In the genomic region with DNA sequence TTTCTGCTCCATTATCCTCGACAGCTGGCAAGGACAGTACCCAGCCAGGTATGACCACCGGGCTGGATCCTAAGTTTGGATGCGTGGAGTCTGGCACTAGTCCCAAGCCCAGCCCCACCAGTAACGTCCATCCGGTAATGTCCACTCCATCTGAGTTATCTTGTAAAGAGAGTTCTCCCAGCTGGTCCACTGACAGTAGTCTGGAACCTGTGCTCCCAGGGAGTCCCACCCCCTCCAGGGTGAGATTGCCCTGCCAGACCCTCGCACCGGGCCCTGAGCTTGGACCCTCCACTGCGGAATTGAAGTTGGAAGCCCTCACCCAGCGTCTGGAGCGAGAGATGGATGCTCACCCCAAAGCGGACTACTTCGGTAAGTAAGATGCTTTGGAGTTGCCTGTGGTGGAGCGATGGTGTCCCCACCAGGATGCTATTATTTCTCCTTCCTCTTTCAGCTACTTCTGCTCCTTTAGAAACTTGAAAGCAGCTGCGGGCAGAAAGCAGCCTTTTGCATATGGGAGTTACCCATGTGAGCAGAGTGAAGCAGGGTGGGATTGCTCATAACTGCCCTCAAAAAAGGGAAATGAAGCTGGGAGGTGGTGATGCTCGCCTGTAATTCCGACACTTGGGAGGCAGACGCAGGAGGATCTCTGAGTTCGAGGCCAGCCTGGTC, we compare ENCODE assay signal across 1 mouse cellular context.
TF ChIP-seq lines count a peak whose summit lies in the region.

No protein-coding gene starts in this region.

TF ChIP-seq in CH12.LX, 34 proteins besides CTCF, POLR2A, EP300 and RAD21 (continued from another document):
- TF ChIP-seq BHLHE40 (IDR thresholded peaks at IDR 0.05; ENCODE audit: low read depth, low read length) (peak; percentile 87), IRF4 (IDR thresholded peaks at IDR 0.05; ENCODE audit: low read depth, low read length) (peak; percentile 99), ETS1 (conservative IDR thresholded peaks at IDR 0.05; ENCODE audit: low read depth, low read length) (peak; percentile 93), ZMIZ1 (IDR thresholded peaks at IDR 0.05; ENCODE audit: low read depth, low read length) (0 out of 2 replicates have a peak, but pooled peaks have one; percentile 7), MYC (IDR thresholded peaks at IDR 0.05; ENCODE audit: low read depth, low read length) (peak; percentile 87), JUN (IDR thresholded peaks at IDR 0.05; ENCODE audit: insufficient read depth, low read depth, low read length) (peak; percentile 78), CHD1 (IDR thresholded peaks at IDR 0.05; ENCODE audit: low read depth, low read length) (no peak), TCF12 (IDR thresholded peaks at IDR 0.05; ENCODE audit: low read depth, low read length) (peak; percentile 77), UBTF (IDR thresholded peaks at IDR 0.05; ENCODE audit: low read depth, low read length) (peak; percentile 84; the same call in 1 of the 2 replicates), MAFK (IDR thresholded peaks at IDR 0.05; ENCODE audit: insufficient replicate concordance, low read length) (no peak), SMC3 (IDR thresholded peaks at IDR 0.05; ENCODE audit: low read depth, low read length) (no peak), USF2 (conservative IDR thresholded peaks at IDR 0.05; ENCODE audit: low read depth, low read length) (peak; percentile 32; the same call in 1 of the 2 replicates), MAX (IDR thresholded peaks at IDR 0.05; ENCODE audit: low read length) (peak; percentile 68), CHD2 (IDR thresholded peaks at IDR 0.05; ENCODE audit: low read length) (0 out of 2 replicates have a peak, but pooled peaks have one; percentile 24), SIN3A (IDR thresholded peaks at IDR 0.05; ENCODE audit: low read length) (peak; percentile 89), MEF2A (IDR thresholded peaks at IDR 0.05; ENCODE audit: borderline replicate concordance, low read depth, low read length) (peak; percentile 90), NELFE (IDR thresholded peaks at IDR 0.05; ENCODE audit: low read depth, low read length) (peak; percentile 35; the same call in 1 of the 2 replicates)
